Mouse (Mus musculus) heart, postnatal 25 days (tissue): ENCODE data around the gene Vav2. TPM values are rescaled to one million over a fixed set of nuclear protein-coding genes. Genes with fewer than 3 reads are reported as not detected.

Source experiments
- DNase-seq: peaks from one replicate; pipeline ENCODE4 v3.0.0; 2022; ENCODE audit warnings: low spot score
- intact Hi-C: fragments of 180-260 bp; cut with DNase I; formaldehyde crosslinking; loops from one replicate; pipeline ENCODE4 v1.15.1; 2025
- microRNA-seq: library from miRNA; unstranded; fragments of <30 nt; microRNA quantifications from one replicate; pipeline ENCODE4 v1.2.0, GENCODE M21; 2022
- total RNA-seq, 2 experiments: library from RNA; stranded (reverse); gene quantifications; 2 replicates each; pipeline ENCODE4 v1.2.3; 2021

Vav2 gene
- total RNA-seq, 2 experiments from 2014 or later: 12.7 to 13.6 TPM

GRCm38 (mm10) chr2:27229481-27230105, 197.2 kb downstream of the Vav2 start:
- DNase-seq: no peak
- intact Hi-C loops: loop anchor here (10.0 kb wide), 1 partner anchor 155 kb away; the partner anchor contains the start of genes Adamtsl2 and Mymk

- intact Hi-C loops: no loop called here
- DNase-seq: no peak
Measured at GRCm38 (mm10) chr2:27228809-27229480, 197.9 kb downstream of the Vav2 start.

GRCm38 (mm10) chr2:27226572-27226971, 200.3 kb downstream of the Vav2 start:
- intact Hi-C loops: no loop called here

DNA sequence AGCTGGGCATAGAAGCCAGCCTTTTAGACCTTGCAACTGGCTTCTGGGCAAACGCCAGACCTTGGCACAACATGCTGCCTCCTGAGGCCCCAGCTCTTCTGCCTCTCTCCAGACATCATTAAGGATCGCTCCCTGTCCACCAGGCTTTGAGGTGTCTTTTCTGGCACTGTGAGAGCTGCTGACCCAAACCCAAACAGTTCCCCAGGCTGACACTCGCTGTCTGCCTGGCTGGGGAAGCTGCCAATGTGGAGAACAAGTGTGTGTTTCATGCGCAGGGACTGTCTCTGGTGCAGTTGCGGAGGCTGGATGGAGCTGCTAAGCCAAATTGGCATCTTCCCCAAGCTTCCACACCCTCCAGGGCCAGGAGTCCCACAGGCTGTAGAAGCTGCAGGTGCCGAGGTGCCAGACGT, 203.8 kb downstream of the Vav2 start:
- DNase-seq: no peak
- intact Hi-C loops: no loop called here

More at GRCm38 (mm10) chr2:27226572-27226971, 200.3 kb downstream of the Vav2 start:
- no peak for DNase-seq

GRCm38 (mm10) chr2:27218569-27218968, 208.3 kb downstream of the Vav2 start:
- intact Hi-C loops: no loop called here
- no peak for DNase-seq

DNA sequence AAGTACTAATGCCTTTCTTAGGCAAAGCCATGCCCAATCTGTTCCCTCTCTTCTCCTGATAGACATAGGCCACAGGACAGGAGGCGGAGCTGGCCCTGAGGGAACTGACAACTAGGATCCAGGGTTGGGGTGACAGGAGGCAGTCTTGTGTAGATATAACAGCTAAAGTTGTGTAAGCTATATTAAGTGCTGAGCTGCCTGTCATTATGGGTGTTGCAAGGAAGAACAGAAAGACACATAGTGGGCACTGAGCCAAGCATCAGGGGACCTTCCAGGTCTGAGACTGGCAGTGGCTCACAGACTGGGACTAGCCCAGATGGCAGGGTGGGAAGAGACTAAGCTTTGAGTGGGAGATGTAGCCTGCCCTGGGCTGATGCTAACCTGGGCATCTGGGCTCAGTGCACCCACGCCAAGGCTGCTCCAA, 208.7 kb downstream of the Vav2 start:
- intact Hi-C loops: no loop called here
- DNase-seq: no peak

DNA sequence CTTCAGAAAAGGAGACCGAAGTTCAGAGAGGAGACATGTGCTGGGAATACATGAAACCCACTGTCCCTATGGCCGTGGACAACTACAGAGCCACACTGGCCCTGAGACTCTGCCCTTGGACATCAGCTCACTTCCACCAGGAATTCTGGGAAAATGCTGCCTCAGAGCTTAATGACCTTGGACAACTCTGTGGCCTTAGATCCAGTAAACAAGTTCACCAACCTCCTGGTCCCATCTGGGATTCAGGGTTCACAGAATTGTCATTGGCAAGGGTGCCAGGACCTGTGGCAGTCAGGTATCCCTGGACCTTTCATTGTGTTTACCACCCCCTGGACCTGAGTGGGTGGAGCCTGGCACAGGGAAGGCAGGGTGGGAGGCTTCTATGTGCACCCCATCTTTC, 211.3 kb downstream of the Vav2 start:
- DNase-seq: no peak
- intact Hi-C loops: no loop called here

Small RNA genes lying within 50 kb of the gene (microRNA-seq; reads per million reads assigned to microRNA genes)
- gene Gm24049: not detected
- not detected for gene Mir7578

Other genes with a start within 250 kb of the Vav2 start
- 10 to 100 TPM in 1 of 2 experiments, 1 to 10 TPM in 1; 9.7 to 10.2 TPM for gene Sardh, start 178.7 kb downstream of the Vav2 start, total RNA-seq
- gene Brd3os, start 15.3 kb upstream of the Vav2 start, total RNA-seq: 1 to 10 TPM in 1 of 2 experiments, under 1 TPM in 1; 0.70 to 1.3 TPM
- gene Brd3, start 80.6 kb upstream of the Vav2 start, total RNA-seq: 10 to 100 TPM; 29.3 to 35.7 TPM
- 10 to 100 TPM; 23.4 to 23.7 TPM for gene Wdr5, start 88.1 kb upstream of the Vav2 start, total RNA-seq
- 10 to 100 TPM; 41.5 to 45.9 TPM for gene Rxra, start 249.4 kb upstream of the Vav2 start, total RNA-seq